Mouse (Mus musculus): Measurements from ENCODE around the gene Cbl. TPM values are rescaled to one million over a fixed set of nuclear protein-coding genes. Genes with fewer than 3 reads are reported as not detected.

Gene Cbl
- polyA plus RNA-seq, 1 experiment from 2014 or later: 20.1 TPM

- H3K4me2 ChIP-seq: peak within 1 kb of the TSS; percentile 33
- no peak within 1 kb of the TSS for H3K4me3 ChIP-seq
- H3K27ac ChIP-seq (replicated peaks): peak within 1 kb of the TSS; percentile 72
- no peaks in the 10 kb centered on the region for H3K27me3 ChIP-seq
- H3K4me1 ChIP-seq (replicated peaks): peaks cover 57% of the 10 kb centered on the region
- no peaks in the 10 kb centered on the region for H3K9me3 ChIP-seq
- H3K36me3 ChIP-seq: peaks cover 8% of the 10 kb centered on the region; the same call in 1 of the 2 replicates
- peak within 1 kb of the TSS; percentile 60 for H3K9ac ChIP-seq
- WGBS: 47% methylated on average over 8 of the region's 8 CpGs
- ATAC-seq (ENCODE audit: low read depth): peak; percentile 71
These were observed 126.7 kb downstream of the Cbl start, which contains the start of gene C1qtnf5 for GRCm38 (mm10) chr9:44107110-44107509. Gene C1qtnf5, plus strand, starts transcription at chr9:44107245.

- 68% methylated on average over 4 of the region's 4 CpGs for WGBS
- Histone ChIP-seq H3K4me2 (peak overlapping the region; percentile 33; the same call in 1 of the 2 replicates), H3K36me3 (peaks cover 8% of the 10 kb centered on the region; the same call in 1 of the 2 replicates), H3K9ac (peak overlapping the region; percentile 60; the same call in 1 of the 2 replicates), H3K27ac (replicated peaks) (peak overlapping the region; percentile 72), H3K4me3 (no peak overlapping the region), H3K27me3 (no peaks in the 10 kb centered on the region), H3K4me1 (replicated peaks) (peaks cover 53% of the 10 kb centered on the region), H3K9me3 (no peaks in the 10 kb centered on the region)
- no peak for ATAC-seq (ENCODE audit: low read depth)
These were observed 127.3 kb downstream of the Cbl start for GRCm38 (mm10) chr9:44106596-44106995.

GRCm38 (mm10) chr9:44106182-44106581 lies 127.7 kb downstream of the Cbl start:
- no peaks in the 10 kb centered on the region for H3K27me3 ChIP-seq
- H3K4me2 ChIP-seq: no peak overlapping the region
- H3K9me3 ChIP-seq: no peaks in the 10 kb centered on the region
- no peak overlapping the region for H3K4me3 ChIP-seq
- peak overlapping the region; percentile 72 for H3K27ac ChIP-seq (replicated peaks)
- WGBS: 95% methylated on average over 7 of the region's 7 CpGs
- H3K9ac ChIP-seq: 0 out of 2 replicates have a peak overlapping the region, but pooled peaks have one; percentile 60
- no peak for ATAC-seq (ENCODE audit: low read depth)
- H3K4me1 ChIP-seq (replicated peaks): peaks cover 52% of the 10 kb centered on the region
- peaks cover 8% of the 10 kb centered on the region; the same call in 1 of the 2 replicates for H3K36me3 ChIP-seq

GRCm38 (mm10) chr9:44105781-44106180 lies 128.1 kb downstream of the Cbl start:
- ATAC-seq (ENCODE audit: low read depth): no peak
- Histone ChIP-seq H3K9me3 (no peaks in the 10 kb centered on the region), H3K4me2 (no peak overlapping the region), H3K4me1 (replicated peaks) (peaks cover 50% of the 10 kb centered on the region), H3K27ac (replicated peaks) (no peak overlapping the region), H3K9ac (no peak overlapping the region), H3K27me3 (no peaks in the 10 kb centered on the region), H3K36me3 (peaks cover 8% of the 10 kb centered on the region; the same call in 1 of the 2 replicates), H3K4me3 (no peak overlapping the region)
- 87% methylated on average over 10 of the region's 10 CpGs for WGBS

GRCm38 (mm10) chr9:44104881-44105280 lies 129.0 kb downstream of the Cbl start:
- H3K9me3 ChIP-seq: no peaks in the 10 kb centered on the region
- H3K36me3 ChIP-seq: peaks cover 8% of the 10 kb centered on the region; the same call in 1 of the 2 replicates
- no peak overlapping the region for H3K4me2 ChIP-seq
- no peak overlapping the region for H3K27ac ChIP-seq (replicated peaks)
- no peak for ATAC-seq (ENCODE audit: low read depth)
- peaks cover 41% of the 10 kb centered on the region for H3K4me1 ChIP-seq (replicated peaks)
- no peak overlapping the region for H3K9ac ChIP-seq
- no peaks in the 10 kb centered on the region for H3K27me3 ChIP-seq
- whole genome bisulfite sequencing: 92% methylated on average over 7 of the region's 7 CpGs
- H3K4me3 ChIP-seq: no peak overlapping the region

GRCm38 (mm10) chr9:44101490-44101889 lies 132.4 kb downstream of the Cbl start, which contains the start of gene Mfrp:
Gene Mfrp, plus strand, starts transcription at chr9:44101729.
- no peak for ATAC-seq (ENCODE audit: low read depth)
- H3K9ac ChIP-seq: no peak within 1 kb of the TSS
- H3K4me2 ChIP-seq: no peak within 1 kb of the TSS
- no peak within 1 kb of the TSS for H3K27ac ChIP-seq (replicated peaks)
- H3K9me3 ChIP-seq: no peaks in the 10 kb centered on the region
- H3K4me3 ChIP-seq: no peak within 1 kb of the TSS
- WGBS: 75% methylated on average over 9 of the region's 9 CpGs
- no peaks in the 10 kb centered on the region for H3K27me3 ChIP-seq
- H3K4me1 ChIP-seq (replicated peaks): peaks cover 11% of the 10 kb centered on the region
- peaks cover 8% of the 10 kb centered on the region; the same call in 1 of the 2 replicates for H3K36me3 ChIP-seq

- no peaks in the 10 kb centered on the region for H3K27me3 ChIP-seq
- H3K9me3 ChIP-seq: no peaks in the 10 kb centered on the region
- no peak overlapping the region for H3K9ac ChIP-seq
- ATAC-seq (ENCODE audit: low read depth): peak; percentile 72
- peaks cover 17% of the 10 kb centered on the region for H3K4me1 ChIP-seq (replicated peaks)
- H3K27ac ChIP-seq (replicated peaks): no peak overlapping the region
- H3K4me2 ChIP-seq: no peak overlapping the region
- WGBS: 20% methylated on average over 9 of the region's 9 CpGs
- H3K36me3 ChIP-seq: peaks cover 9% of the 10 kb centered on the region; the same call in 1 of the 2 replicates
- H3K4me3 ChIP-seq: no peak overlapping the region
These were observed 137.3 kb downstream of the Cbl start for GRCm38 (mm10) chr9:44096536-44096935.

- H3K9ac ChIP-seq: no peak overlapping the region
- peaks cover 17% of the 10 kb centered on the region for H3K4me1 ChIP-seq (replicated peaks)
- no peaks in the 10 kb centered on the region for H3K27me3 ChIP-seq
- no peak overlapping the region for H3K27ac ChIP-seq (replicated peaks)
- H3K4me3 ChIP-seq: no peak overlapping the region
- H3K4me2 ChIP-seq: no peak overlapping the region
- peaks cover 13% of the 10 kb centered on the region; the same call in 1 of the 2 replicates for H3K36me3 ChIP-seq
- no peak for ATAC-seq (ENCODE audit: low read depth)
- 89% methylated on average over 9 of the region's 9 CpGs for WGBS
- H3K9me3 ChIP-seq: no peaks in the 10 kb centered on the region
These were observed 138.1 kb downstream of the Cbl start for GRCm38 (mm10) chr9:44095781-44096180.

GRCm38 (mm10) chr9:44094737-44095136 lies 139.1 kb downstream of the Cbl start:
- Histone ChIP-seq H3K9me3 (no peaks in the 10 kb centered on the region), H3K36me3 (peaks cover 13% of the 10 kb centered on the region; the same call in 1 of the 2 replicates), H3K27ac (replicated peaks) (no peak overlapping the region), H3K4me3 (no peak overlapping the region), H3K4me2 (no peak overlapping the region), H3K9ac (no peak overlapping the region), H3K27me3 (no peaks in the 10 kb centered on the region), H3K4me1 (replicated peaks) (peaks cover 17% of the 10 kb centered on the region)
- no peak for ATAC-seq (ENCODE audit: low read depth)
- 90% methylated on average over 3 of the region's 3 CpGs for WGBS

GRCm38 (mm10) chr9:44093612-44094503 lies 140.0 kb downstream of the Cbl start:
- peak overlapping the region; percentile 19 for H3K4me3 ChIP-seq
- 28% methylated on average over 24 of the region's 24 CpGs for WGBS
- no peak overlapping the region for H3K27ac ChIP-seq (replicated peaks)
- ATAC-seq (ENCODE audit: low read depth): peak; percentile 45; the same call in 1 of the 2 replicates
- no peaks in the 10 kb centered on the region for H3K27me3 ChIP-seq
- peak overlapping the region; percentile 47; the same call in 1 of the 2 replicates for H3K9ac ChIP-seq
- H3K9me3 ChIP-seq: no peaks in the 10 kb centered on the region
- H3K36me3 ChIP-seq: peaks cover 13% of the 10 kb centered on the region; the same call in 1 of the 2 replicates
- peak overlapping the region; percentile 46 for H3K4me2 ChIP-seq
- H3K4me1 ChIP-seq (replicated peaks): peaks cover 17% of the 10 kb centered on the region
